Mouse (Mus musculus) stomach, embryonic 14.5 days (tissue): ENCODE data around the gene Pla2g4e. TPM values are rescaled to one million over a fixed set of nuclear protein-coding genes. Genes with fewer than 3 reads are reported as not detected.

Experiments used
- ATAC-seq: fragments of 200-750 bp; cut with Nextera tagmentation; 2 replicates; pipeline ENCODE4 v1.8.0; 2017; ENCODE audit warnings: low read depth, moderate TSS enrichment; ENCODE audit not compliant: insufficient number of reproducible peaks, insufficient read depth, low FRiP score
- H3K27ac ChIP-seq: fragments of 300-500 bp; sonication (generic); 2 replicates; pipeline ENCODE4 v1.5.1; 2014; ENCODE audit warnings: mild to moderate bottlenecking, low read length, moderate library complexity, mixed read lengths
- H3K27me3 ChIP-seq: fragments of 300-500 bp; sonication (generic); 2 replicates; pipeline ENCODE4 v1.6.1; 2014; ENCODE audit warnings: low read length, control low read depth, mixed read lengths; ENCODE audit not compliant: control insufficient read depth, insufficient read depth
- H3K36me3 ChIP-seq: fragments of 300-500 bp; sonication (generic); 2 replicates; pipeline ENCODE4 v1.6.1; 2014; ENCODE audit warnings: mild to moderate bottlenecking, control low read depth, low read length, moderate library complexity, mixed read lengths; ENCODE audit not compliant: control insufficient read depth, insufficient read depth
- H3K4me1 ChIP-seq: fragments of 300-500 bp; sonication (generic); 2 replicates; pipeline ENCODE4 v1.6.1; 2014; ENCODE audit warnings: low read length, control low read depth, mixed read lengths; ENCODE audit not compliant: control insufficient read depth, insufficient read depth
- H3K4me2 ChIP-seq: fragments of 300-500 bp; sonication (generic); replicated peaks from 2 replicates; pipeline ENCODE4 v1.6.1; 2014; ENCODE audit warnings: low read depth, low read length, control low read depth
- H3K4me3 ChIP-seq: fragments of 300-500 bp; sonication (generic); 2 replicates; pipeline ENCODE4 v1.5.1; 2014; ENCODE audit warnings: low read depth, low read length, control low read depth
- H3K9ac ChIP-seq: fragments of 300-500 bp; sonication (generic); replicated peaks from 2 replicates; pipeline ENCODE4 v1.6.1; 2014; ENCODE audit warnings: low read depth, mild to moderate bottlenecking, control low read depth, low read length, moderate library complexity, mixed read lengths
- H3K9me3 ChIP-seq: fragments of 300-500 bp; sonication (generic); 2 replicates; pipeline ENCODE4 v1.6.1; 2016; ENCODE audit warnings: low read depth, low read length, control low read depth; ENCODE audit not compliant: control insufficient read depth
- WGBS: fragments of 180-500 bp; shearing (Covaris S2); extraction: QIAGEN DNeasy Blood & Tissue Kit; methylation state at CpG from one replicate; pipeline ENCODE4 v1.1.7; 2014; 5-methylcytosine and 5-hydroxymethylcytosine counted together
- polyA plus RNA-seq: library from polyadenylated mRNA; unstranded; fragments of >200 nt; fragmentation: Nextera tagmentation; extraction: Ambion mirVana; gene quantifications from 2 replicates; pipeline ENCODE4 v1.2.1, GENCODE M21; 2014

Gene Pla2g4e
- 0.27 and 0.43 TPM in 2 replicates for polyA plus RNA-seq

GRCm38 (mm10) chr2:120244679-120245420, at the start of gene Pla2g4e:
Gene Pla2g4e, minus strand, starts transcription at chr2:120245335.
- 4% methylated on average over 27 of the region's 27 CpGs for WGBS
- Histone ChIP-seq H3K4me3 (peak within 1 kb of the TSS; percentile 30), H3K27me3 (no peaks in the 10 kb centered on the region), H3K4me2 (peak within 1 kb of the TSS; percentile 74), H3K27ac (no peak within 1 kb of the TSS), H3K9me3 (no peaks in the 10 kb centered on the region), H3K36me3 (no peaks in the 10 kb centered on the region), H3K4me1 (no peaks in the 10 kb centered on the region), H3K9ac (no peak within 1 kb of the TSS)
- no peak; the same call in 1 of the 2 replicates for ATAC-seq

GRCm38 (mm10) chr2:120291471-120292078, 46.4 kb upstream of the Pla2g4e start:
- H3K36me3 ChIP-seq: no peaks in the 10 kb centered on the region
- 85% methylated on average over 8 of the region's 9 CpGs for WGBS
- H3K27ac ChIP-seq: no peak overlapping the region
- no peak overlapping the region for H3K9ac ChIP-seq
- no peak for ATAC-seq
- H3K4me1 ChIP-seq: no peaks in the 10 kb centered on the region
- no peaks in the 10 kb centered on the region for H3K9me3 ChIP-seq
- no peak overlapping the region for H3K4me3 ChIP-seq
- no peaks in the 10 kb centered on the region for H3K27me3 ChIP-seq
- no peak overlapping the region for H3K4me2 ChIP-seq

- no peaks in the 10 kb centered on the region for H3K27me3 ChIP-seq
- no peak for ATAC-seq
- WGBS: 76% methylated on average over 5 of the region's 5 CpGs
- no peaks in the 10 kb centered on the region for H3K36me3 ChIP-seq
- H3K4me2 ChIP-seq: no peak within 1 kb of the TSS
- H3K4me1 ChIP-seq: no peaks in the 10 kb centered on the region
- no peak within 1 kb of the TSS for H3K4me3 ChIP-seq
- H3K9ac ChIP-seq: no peak within 1 kb of the TSS
- no peak within 1 kb of the TSS for H3K27ac ChIP-seq
- H3K9me3 ChIP-seq: no peaks in the 10 kb centered on the region
Measured at GRCm38 (mm10) chr2:120288995-120289394, 43.9 kb upstream of the Pla2g4e start, which contains the start of gene Pla2g4d. Gene Pla2g4d, minus strand, starts transcription at chr2:120289197.

GRCm38 (mm10) chr2:120288401-120288800, 43.3 kb upstream of the Pla2g4e start:
- no peaks in the 10 kb centered on the region for H3K36me3 ChIP-seq
- no peak overlapping the region for H3K4me3 ChIP-seq
- no peak overlapping the region for H3K4me2 ChIP-seq
- no peaks in the 10 kb centered on the region for H3K4me1 ChIP-seq
- H3K27me3 ChIP-seq: no peaks in the 10 kb centered on the region
- H3K9ac ChIP-seq: no peak overlapping the region
- no peaks in the 10 kb centered on the region for H3K9me3 ChIP-seq
- WGBS: 87% methylated on average over 3 of the region's 3 CpGs
- no peak for ATAC-seq
- H3K27ac ChIP-seq: no peak overlapping the region

GRCm38 (mm10) chr2:120285639-120286038, 40.5 kb upstream of the Pla2g4e start:
- Histone ChIP-seq H3K36me3 (no peaks in the 10 kb centered on the region), H3K4me2 (no peak overlapping the region), H3K9me3 (no peaks in the 10 kb centered on the region), H3K27ac (no peak overlapping the region), H3K4me1 (no peaks in the 10 kb centered on the region), H3K27me3 (no peaks in the 10 kb centered on the region), H3K4me3 (no peak overlapping the region), H3K9ac (no peak overlapping the region)
- ATAC-seq: no peak
- 72% methylated on average over 4 of the region's 4 CpGs for WGBS

GRCm38 (mm10) chr2:120284705-120285104, 39.6 kb upstream of the Pla2g4e start:
- Histone ChIP-seq H3K4me2 (no peak overlapping the region), H3K27ac (no peak overlapping the region), H3K9ac (no peak overlapping the region), H3K27me3 (no peaks in the 10 kb centered on the region), H3K4me1 (no peaks in the 10 kb centered on the region), H3K36me3 (no peaks in the 10 kb centered on the region), H3K9me3 (no peaks in the 10 kb centered on the region), H3K4me3 (no peak overlapping the region)
- ATAC-seq: no peak

GRCm38 (mm10) chr2:120284094-120284493, 39.0 kb upstream of the Pla2g4e start:
- Histone ChIP-seq H3K27ac (no peak overlapping the region), H3K9ac (no peak overlapping the region), H3K4me1 (no peaks in the 10 kb centered on the region), H3K4me2 (no peak overlapping the region), H3K27me3 (no peaks in the 10 kb centered on the region), H3K9me3 (no peaks in the 10 kb centered on the region), H3K36me3 (no peaks in the 10 kb centered on the region), H3K4me3 (no peak overlapping the region)
- 76% methylated on average over 5 of the region's 5 CpGs for WGBS
- no peak for ATAC-seq

GRCm38 (mm10) chr2:120283550-120283949, 38.4 kb upstream of the Pla2g4e start:
- H3K9me3 ChIP-seq: no peaks in the 10 kb centered on the region
- no peak overlapping the region for H3K9ac ChIP-seq
- H3K27ac ChIP-seq: no peak overlapping the region
- no peak overlapping the region for H3K4me2 ChIP-seq
- H3K4me3 ChIP-seq: no peak overlapping the region
- no peaks in the 10 kb centered on the region for H3K36me3 ChIP-seq
- H3K4me1 ChIP-seq: no peaks in the 10 kb centered on the region
- H3K27me3 ChIP-seq: no peaks in the 10 kb centered on the region
- no peak for ATAC-seq
- WGBS: 45% methylated on average over 6 of the region's 6 CpGs
